ENCODE assay signal across 14 mouse cellular contexts in genomic region chr17:45799725-45800124, GRCm38 (mm10).
"Had no signal": no experiment of that assay in that cellular context is flagged by ENCODE, and none has a peak within 500 bp of the region (broad histone marks: within the 10 kb centered on the region; RNA-seq: fewer than 3 reads in every experiment).

No protein-coding gene starts in this region.

- H3K4me3 ChIP-seq: neural tube, embryonic 13.5 days; neural tube, embryonic 15.5 days; stomach, embryonic 15.5 days had no signal

- H3K27me3 ChIP-seq: stomach, embryonic 15.5 days had no signal

- H3K36me3 ChIP-seq: neural tube, embryonic 13.5 days; neural tube, embryonic 15.5 days; stomach, embryonic 15.5 days had no signal

- H3K9me3 ChIP-seq: neural tube, embryonic 13.5 days; neural tube, embryonic 15.5 days; stomach, embryonic 15.5 days had no signal

- H3K27ac ChIP-seq: neural tube, embryonic 13.5 days; neural tube, embryonic 15.5 days; stomach, embryonic 15.5 days; stomach, postnatal 0 days had no signal

- H3K9ac ChIP-seq: neural tube, embryonic 13.5 days; neural tube, embryonic 15.5 days; stomach, embryonic 15.5 days had no signal

- H3K4me2 ChIP-seq: neural tube, embryonic 13.5 days; neural tube, embryonic 15.5 days; stomach, embryonic 15.5 days had no signal

- H3K4me1 ChIP-seq: neural tube, embryonic 15.5 days; stomach, embryonic 15.5 days had no signal

- DNase-seq: retina, postnatal 1 day; right cerebral cortex, postnatal 14 days; right cerebral cortex, postnatal 4 days; spleen, adult 18-20 months; thymus, adult 18-20 months; thymus, adult 2 months; thymus, postnatal 14 days; thymus, postnatal 25 days; thymus, postnatal 36 days; thymus, postnatal 4 days had no signal
